Mouse (Mus musculus): ENCODE measurements around the gene Diexf. TPM values are rescaled to one million over a fixed set of nuclear protein-coding genes. Genes with fewer than 3 reads are reported as not detected.
A peak's percentile ranks its signal among the peaks of the same experiment; 100 is the strongest.

The Diexf gene
- polyA plus RNA-seq, 1 experiment from 2014 or later = 12.0 TPM

GRCm38 (mm10) chr1:193086111-193086841, 43.8 kb downstream of the Diexf start:
- Histone ChIP-seq H3K4me2 (no peak overlapping the region), H3K27ac (peak overlapping the region; percentile 75), H3K4me3 (replicated peaks) (no peak overlapping the region), H3K9me3 (no peaks in the 10 kb centered on the region), H3K9ac (replicated peaks) (no peak overlapping the region), H3K36me3 (no peaks in the 10 kb centered on the region), H3K27me3 (no peaks in the 10 kb centered on the region), H3K4me1 (replicated peaks) (peaks cover 30% of the 10 kb centered on the region)
- no peak for ATAC-seq (ENCODE audit: insufficient number of reproducible peaks, insufficient read depth, low FRiP score, low TSS enrichment, low read depth)
- WGBS = 76% methylated on average over 4 of the region's 4 CpGs

GRCm38 (mm10) chr1:193085541-193086020, 44.5 kb downstream of the Diexf start:
- peaks cover 30% of the 10 kb centered on the region for H3K4me1 ChIP-seq (replicated peaks)
- H3K9me3 ChIP-seq = no peaks in the 10 kb centered on the region
- H3K27me3 ChIP-seq = no peaks in the 10 kb centered on the region
- no peak for ATAC-seq (ENCODE audit: insufficient number of reproducible peaks, insufficient read depth, low FRiP score, low TSS enrichment, low read depth)
- H3K36me3 ChIP-seq = no peaks in the 10 kb centered on the region
- no peak overlapping the region for H3K4me2 ChIP-seq
- 68% methylated on average over 5 of the region's 5 CpGs for WGBS
- no peak overlapping the region for H3K9ac ChIP-seq (replicated peaks)
- H3K4me3 ChIP-seq (replicated peaks) = no peak overlapping the region
- no peak overlapping the region for H3K27ac ChIP-seq

DNA sequence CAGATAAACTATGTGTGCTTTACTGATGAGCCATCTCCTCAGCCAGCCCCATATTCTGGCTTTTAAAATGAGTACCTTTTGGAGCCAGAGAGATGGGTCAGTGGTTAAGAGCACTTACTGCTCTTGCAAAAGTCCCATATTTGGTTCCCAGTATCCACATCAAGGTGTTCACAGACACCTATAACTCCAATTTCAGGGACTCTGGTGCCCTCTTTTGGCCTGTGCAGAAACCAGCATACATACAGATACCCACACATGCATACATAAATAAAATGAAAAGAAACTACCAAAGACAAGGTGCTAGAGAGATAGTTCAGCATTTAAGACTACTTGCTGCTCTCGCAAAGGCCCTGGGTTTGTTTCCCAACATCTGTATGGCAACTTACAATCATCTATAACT, 46.1 kb downstream of the Diexf start:
- no peak for ATAC-seq (ENCODE audit: insufficient number of reproducible peaks, insufficient read depth, low FRiP score, low TSS enrichment, low read depth)
- Histone ChIP-seq H3K36me3 (no peaks in the 10 kb centered on the region), H3K4me1 (replicated peaks) (peaks cover 30% of the 10 kb centered on the region), H3K9ac (replicated peaks) (no peak overlapping the region), H3K27me3 (no peaks in the 10 kb centered on the region), H3K9me3 (no peaks in the 10 kb centered on the region), H3K4me2 (no peak overlapping the region), H3K27ac (no peak overlapping the region), H3K4me3 (replicated peaks) (no peak overlapping the region)
- 94% methylated on average over 1 of the region's 1 CpGs for WGBS

GRCm38 (mm10) chr1:193083051-193083450, 47.0 kb downstream of the Diexf start:
- no peak overlapping the region for H3K4me3 ChIP-seq (replicated peaks)
- H3K9ac ChIP-seq (replicated peaks) = no peak overlapping the region
- H3K36me3 ChIP-seq = no peaks in the 10 kb centered on the region
- H3K9me3 ChIP-seq = no peaks in the 10 kb centered on the region
- no peak for ATAC-seq (ENCODE audit: insufficient number of reproducible peaks, insufficient read depth, low FRiP score, low TSS enrichment, low read depth)
- H3K4me2 ChIP-seq = no peak overlapping the region
- 60% methylated on average over 7 of the region's 7 CpGs for WGBS
- peaks cover 30% of the 10 kb centered on the region for H3K4me1 ChIP-seq (replicated peaks)
- no peak overlapping the region for H3K27ac ChIP-seq
- H3K27me3 ChIP-seq = no peaks in the 10 kb centered on the region

- no peak overlapping the region for H3K9ac ChIP-seq (replicated peaks)
- peaks cover 27% of the 10 kb centered on the region for H3K4me1 ChIP-seq (replicated peaks)
- H3K4me2 ChIP-seq = no peak overlapping the region
- H3K27me3 ChIP-seq = no peaks in the 10 kb centered on the region
- no peak; the same call in 1 of the 2 replicates for ATAC-seq (ENCODE audit: insufficient number of reproducible peaks, insufficient read depth, low FRiP score, low TSS enrichment, low read depth)
- H3K27ac ChIP-seq = no peak overlapping the region
- no peaks in the 10 kb centered on the region for H3K36me3 ChIP-seq
- H3K9me3 ChIP-seq = no peaks in the 10 kb centered on the region
- H3K4me3 ChIP-seq (replicated peaks) = no peak overlapping the region
- 28% methylated on average over 10 of the region's 10 CpGs for WGBS
Observed at GRCm38 (mm10) chr1:193082311-193082921, 47.7 kb downstream of the Diexf start.

DNA sequence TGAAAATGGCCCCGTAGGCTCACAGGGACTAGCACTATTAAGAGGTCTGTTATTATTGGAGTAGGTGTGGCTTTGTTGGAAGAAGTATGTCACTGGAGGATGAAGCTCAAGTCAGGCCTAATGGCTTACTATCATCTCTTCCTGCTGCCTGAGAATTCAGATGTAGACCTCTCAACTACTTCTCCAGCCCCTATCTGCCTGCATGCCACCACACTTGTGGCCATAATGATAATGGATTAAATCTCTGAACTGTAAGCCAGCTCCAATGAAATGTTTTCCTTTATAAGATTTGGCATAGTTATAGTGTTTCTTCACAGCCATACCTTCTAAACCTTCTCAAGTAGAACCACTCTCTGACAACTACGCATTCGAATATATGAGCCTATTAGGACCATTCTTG, 67.5 kb downstream of the Diexf start:
- H3K36me3 ChIP-seq = no peaks in the 10 kb centered on the region
- H3K4me2 ChIP-seq = no peak overlapping the region
- H3K27ac ChIP-seq = no peak overlapping the region
- 86% methylated on average over 3 of the region's 3 CpGs for WGBS
- H3K4me3 ChIP-seq (replicated peaks) = no peak overlapping the region
- H3K9me3 ChIP-seq = no peaks in the 10 kb centered on the region
- H3K27me3 ChIP-seq = no peaks in the 10 kb centered on the region
- ATAC-seq (ENCODE audit: insufficient number of reproducible peaks, insufficient read depth, low FRiP score, low TSS enrichment, low read depth) = no peak
- H3K4me1 ChIP-seq (replicated peaks) = no peaks in the 10 kb centered on the region
- H3K9ac ChIP-seq (replicated peaks) = no peak overlapping the region

GRCm38 (mm10) chr1:193060167-193060566, 69.9 kb downstream of the Diexf start:
- no peaks in the 10 kb centered on the region for H3K9me3 ChIP-seq
- no peak overlapping the region for H3K4me3 ChIP-seq (replicated peaks)
- H3K4me2 ChIP-seq = no peak overlapping the region
- no peaks in the 10 kb centered on the region for H3K4me1 ChIP-seq (replicated peaks)
- H3K27me3 ChIP-seq = no peaks in the 10 kb centered on the region
- no peaks in the 10 kb centered on the region for H3K36me3 ChIP-seq
- H3K9ac ChIP-seq (replicated peaks) = no peak overlapping the region
- H3K27ac ChIP-seq = no peak overlapping the region
- ATAC-seq (ENCODE audit: insufficient number of reproducible peaks, insufficient read depth, low FRiP score, low TSS enrichment, low read depth) = no peak
- WGBS = 81% methylated on average over 2 of the region's 2 CpGs

DNA sequence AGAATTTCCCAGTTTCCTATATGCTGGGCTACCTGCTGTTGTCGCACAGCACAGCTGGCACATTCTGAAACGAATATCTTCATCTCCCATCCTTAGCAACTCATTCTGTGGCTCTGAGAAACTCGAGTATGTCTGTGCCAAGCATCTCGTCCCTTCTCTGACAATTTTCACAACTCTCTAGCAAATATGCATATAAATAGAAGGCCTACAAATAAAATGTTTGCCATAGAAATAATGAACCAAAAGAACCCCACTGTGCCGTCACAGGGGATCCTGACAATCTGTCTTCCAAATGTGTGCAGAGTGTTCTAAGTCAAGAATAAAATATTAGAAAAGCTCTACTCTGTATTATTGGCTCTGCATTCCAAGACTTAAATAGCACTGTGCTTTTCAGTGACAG, 70.5 kb downstream of the Diexf start:
- ATAC-seq (ENCODE audit: insufficient number of reproducible peaks, insufficient read depth, low FRiP score, low TSS enrichment, low read depth) = no peak
- WGBS = 82% methylated on average over 5 of the region's 5 CpGs

GRCm38 (mm10) chr1:193054401-193054800, 75.7 kb downstream of the Diexf start:
- H3K4me1 ChIP-seq (replicated peaks) = no peaks in the 10 kb centered on the region
- H3K9ac ChIP-seq (replicated peaks) = no peak overlapping the region
- H3K9me3 ChIP-seq = no peaks in the 10 kb centered on the region
- no peak overlapping the region for H3K4me2 ChIP-seq
- 54% methylated on average over 5 of the region's 5 CpGs for WGBS
- no peaks in the 10 kb centered on the region for H3K36me3 ChIP-seq
- ATAC-seq (ENCODE audit: insufficient number of reproducible peaks, insufficient read depth, low FRiP score, low TSS enrichment, low read depth) = no peak
- no peak overlapping the region for H3K4me3 ChIP-seq (replicated peaks)
- H3K27me3 ChIP-seq = no peaks in the 10 kb centered on the region
- no peak overlapping the region for H3K27ac ChIP-seq

More for the DNA sequence above, 70.5 kb downstream of the Diexf start:
- no peaks in the 10 kb centered on the region for H3K4me1 ChIP-seq (replicated peaks)
- H3K36me3 ChIP-seq = no peaks in the 10 kb centered on the region
- no peak overlapping the region for H3K27ac ChIP-seq
- no peaks in the 10 kb centered on the region for H3K9me3 ChIP-seq
- H3K4me3 ChIP-seq (replicated peaks) = no peak overlapping the region
- H3K27me3 ChIP-seq = no peaks in the 10 kb centered on the region
- no peak overlapping the region for H3K4me2 ChIP-seq
- no peak overlapping the region for H3K9ac ChIP-seq (replicated peaks)

GRCm38 (mm10) chr1:193053065-193053464, 77.0 kb downstream of the Diexf start:
- Histone ChIP-seq H3K4me3 (replicated peaks) (no peak overlapping the region), H3K27ac (no peak overlapping the region), H3K27me3 (no peaks in the 10 kb centered on the region), H3K36me3 (no peaks in the 10 kb centered on the region), H3K9me3 (no peaks in the 10 kb centered on the region), H3K9ac (replicated peaks) (no peak overlapping the region), H3K4me1 (replicated peaks) (no peaks in the 10 kb centered on the region), H3K4me2 (no peak overlapping the region)
- WGBS = 62% methylated on average over 5 of the region's 5 CpGs
- no peak for ATAC-seq (ENCODE audit: insufficient number of reproducible peaks, insufficient read depth, low FRiP score, low TSS enrichment, low read depth)

GRCm38 (mm10) chr1:193047616-193048015, 82.5 kb downstream of the Diexf start:
- Histone ChIP-seq H3K4me1 (replicated peaks) (no peaks in the 10 kb centered on the region), H3K4me2 (no peak overlapping the region), H3K36me3 (no peaks in the 10 kb centered on the region), H3K9ac (replicated peaks) (no peak overlapping the region), H3K27me3 (0 out of 2 replicates have a peak, but pooled peaks cover 4% of the 10 kb centered on the region), H3K27ac (no peak overlapping the region), H3K9me3 (no peaks in the 10 kb centered on the region), H3K4me3 (replicated peaks) (no peak overlapping the region)
- 89% methylated on average over 4 of the region's 4 CpGs for WGBS
- no peak for ATAC-seq (ENCODE audit: insufficient number of reproducible peaks, insufficient read depth, low FRiP score, low TSS enrichment, low read depth)
